Mouse (Mus musculus) layer of hippocampus, adult 9-10 months (tissue): Measurements from ENCODE around the gene Dgcr6.

Experiments used
- DNase-seq: peaks from one replicate; pipeline ENCODE4 v3.0.0; 2022; ENCODE audit warnings: low spot score

Dgcr6 gene

GRCm38 (mm10) chr16:18119031-18119730 is 66.5 kb downstream of the Dgcr6 start:
- peak; percentile 30 for DNase-seq
